Mouse (Mus musculus): ENCODE results near the gene Mfng.

The Mfng gene

DNA sequence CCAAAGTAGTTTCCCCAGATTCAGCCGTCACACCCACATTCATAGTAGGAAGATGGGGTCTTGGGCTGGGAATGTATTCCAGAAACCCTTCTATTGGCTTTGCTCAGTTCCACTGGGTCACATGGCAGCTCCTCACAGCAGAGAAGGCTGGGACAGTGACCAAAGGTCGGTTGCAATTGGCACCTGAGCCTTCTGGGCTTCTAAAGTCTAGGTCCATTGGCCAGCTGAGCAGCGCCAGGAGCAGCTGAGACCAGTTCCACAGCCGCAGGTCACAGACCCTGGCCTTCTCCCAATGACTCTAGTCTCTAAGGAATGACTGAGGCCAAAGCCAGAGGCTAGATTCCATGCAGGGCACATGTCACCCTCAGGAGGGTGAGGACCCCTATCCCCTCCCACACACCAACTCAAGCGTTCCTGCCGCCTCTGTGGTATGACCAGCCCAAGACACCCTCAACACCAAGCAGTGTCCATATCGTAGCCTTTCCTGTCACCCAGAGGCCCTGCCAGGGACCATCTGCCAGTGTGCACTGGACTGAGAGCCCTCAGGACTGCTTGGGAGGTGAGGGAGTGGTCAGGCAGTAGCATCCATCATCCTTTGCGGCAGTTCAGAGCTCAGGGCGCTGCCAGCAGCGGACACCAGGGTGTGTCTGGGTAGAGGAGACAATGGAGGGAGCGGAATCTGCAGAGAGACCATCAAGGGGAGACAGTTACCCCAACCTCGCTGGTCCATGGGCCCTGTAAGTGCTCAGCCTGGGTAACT is 17.1 kb downstream of the Mfng start:
- DNase-seq (ENCODE audit: low spot score in 2 of 2), result no peak

DNA sequence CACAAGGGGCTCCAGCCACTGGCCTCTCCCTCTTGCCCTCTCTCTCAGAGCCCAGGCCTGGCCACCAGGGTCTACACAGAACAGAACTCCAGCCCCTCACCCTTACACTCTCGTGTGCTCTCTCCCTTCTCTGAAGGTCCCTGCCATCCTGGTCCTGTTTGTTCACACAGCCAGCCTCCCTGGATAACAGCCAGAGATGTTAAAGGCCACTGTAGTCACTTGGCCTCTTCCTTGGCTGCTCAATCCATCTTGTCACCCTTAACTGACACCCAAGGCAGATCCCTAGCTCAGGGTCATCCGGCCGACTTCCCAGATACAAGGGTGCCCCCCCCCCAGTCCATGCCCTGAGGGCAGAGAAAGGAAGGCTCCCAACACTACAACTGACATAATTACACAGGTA is 18.0 kb downstream of the Mfng start:
- DNase-seq (ENCODE audit: low spot score in 2 of 2), result no peak

DNA sequence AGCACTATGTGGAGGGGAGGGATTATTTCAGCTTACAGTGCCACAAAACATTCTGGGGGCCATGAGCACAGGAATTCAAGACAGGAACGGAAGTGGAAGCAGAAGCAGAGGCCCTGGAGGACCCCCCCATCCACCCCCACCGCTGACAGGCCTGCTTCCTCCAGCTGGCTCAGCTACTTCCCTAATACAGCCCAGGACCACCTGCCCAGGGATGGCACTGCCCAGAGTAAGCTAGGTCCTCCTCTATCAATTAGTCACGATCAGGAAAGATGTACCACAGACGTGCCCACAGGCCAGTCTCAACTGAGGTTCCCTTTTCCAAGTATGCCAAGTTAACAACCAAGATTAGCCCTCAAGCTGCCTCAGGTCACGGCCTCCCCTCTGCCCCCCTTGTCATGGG is 19.1 kb downstream of the Mfng start:
- DNase-seq (ENCODE audit: low spot score in 2 of 2), result no peak

DNA sequence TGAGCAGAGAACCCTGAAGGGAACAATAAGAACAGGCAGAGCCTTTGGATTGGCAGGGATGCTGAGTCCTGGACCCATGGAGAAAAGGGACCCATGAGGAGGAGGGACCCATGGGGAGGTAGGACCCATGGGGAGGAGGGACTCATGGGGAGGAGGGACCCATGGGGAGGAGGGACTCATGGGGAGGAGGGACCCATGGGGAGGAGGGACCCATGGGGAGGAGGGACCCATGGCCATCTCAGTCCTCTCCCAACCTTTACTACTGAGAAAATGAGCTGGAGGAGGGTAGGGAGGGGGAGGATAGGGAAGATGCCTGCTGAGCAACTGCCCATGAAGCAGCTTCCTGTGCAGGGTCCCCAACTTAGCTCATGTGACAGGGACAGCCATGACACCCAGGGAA is 20.3 kb downstream of the Mfng start:
- DNase-seq (ENCODE audit: low spot score in 2 of 2), result no peak

DNA sequence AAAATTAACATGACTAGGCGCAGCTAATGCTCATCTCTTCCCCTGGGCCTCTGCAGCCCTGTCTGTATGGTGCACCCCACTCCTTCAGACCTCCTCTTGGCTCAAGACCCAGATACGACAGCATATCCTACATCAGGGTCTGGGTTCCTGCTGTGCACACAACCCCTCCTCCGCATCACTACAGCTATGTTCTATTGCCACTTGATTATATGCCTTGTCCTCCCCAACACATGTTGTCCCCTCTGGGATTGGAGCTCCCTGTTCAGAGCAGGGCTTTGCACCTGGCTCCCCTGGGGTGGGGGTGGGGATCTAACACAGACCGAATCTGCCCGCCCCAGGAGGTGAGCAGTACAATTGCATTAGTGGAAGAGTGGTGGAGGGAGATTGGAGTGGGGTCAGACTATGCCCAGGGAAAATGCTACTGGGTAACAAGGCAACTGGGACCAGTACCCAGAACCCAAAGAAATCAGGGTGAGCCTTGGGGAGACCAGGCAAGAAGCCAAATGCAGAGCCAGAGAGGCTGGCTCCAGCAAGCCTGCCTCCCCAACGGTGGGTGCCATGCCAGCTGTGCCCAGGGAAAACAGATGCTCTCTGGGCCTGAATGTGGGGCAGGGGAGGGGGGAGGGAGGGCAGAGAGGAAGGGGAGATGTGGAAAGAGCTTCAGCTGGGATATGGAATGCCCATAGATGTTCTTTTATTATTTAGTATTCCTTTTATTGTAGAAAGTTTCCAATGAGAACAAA is 22.5 kb downstream of the Mfng start:
- DNase-seq (ENCODE audit: low spot score in 2 of 2), result no peak

DNA sequence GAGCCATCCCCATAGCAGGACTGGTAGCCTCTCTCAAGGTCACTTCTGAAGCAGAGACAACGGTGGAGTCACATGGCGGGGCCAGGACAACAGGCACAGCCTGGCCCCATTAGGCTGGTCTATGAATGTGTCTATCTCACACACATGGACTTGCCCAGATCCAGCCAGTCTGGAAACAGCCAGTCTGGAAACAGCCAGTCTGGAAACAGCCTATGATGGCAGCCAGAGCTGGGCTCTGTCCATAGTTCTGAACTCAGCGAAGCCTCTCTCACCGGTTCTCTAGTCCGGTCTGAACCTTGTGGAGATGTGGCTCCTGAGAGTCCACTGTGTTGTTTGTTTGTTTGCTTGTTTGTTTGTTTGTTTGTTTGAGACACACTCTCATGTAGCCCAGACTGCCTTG is 23.4 kb downstream of the Mfng start:
- no peak for DNase-seq (ENCODE audit: low spot score in 2 of 2)

DNA sequence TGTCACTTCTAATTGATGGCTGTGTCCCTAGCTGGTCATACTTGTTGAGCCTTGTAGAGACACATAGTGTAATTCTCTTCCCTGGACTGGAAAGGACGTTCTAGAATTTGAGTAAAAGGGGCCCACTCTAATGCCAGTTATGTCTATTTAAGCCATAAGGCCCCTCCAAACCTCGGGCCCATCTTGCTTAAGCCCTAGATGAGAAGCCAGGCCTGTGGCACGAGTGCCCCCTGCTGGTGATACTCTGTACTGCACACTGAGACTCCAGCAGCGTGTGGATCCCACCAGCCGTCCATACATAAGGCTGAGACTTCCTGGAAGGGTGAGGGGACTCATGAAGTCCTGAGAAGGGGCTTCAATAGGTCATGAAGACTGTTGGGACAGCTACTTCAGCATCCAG is 29.1 kb downstream of the Mfng start:
- DNase-seq (ENCODE audit: low spot score in 2 of 2), result peak; percentile 71 to 89

DNA sequence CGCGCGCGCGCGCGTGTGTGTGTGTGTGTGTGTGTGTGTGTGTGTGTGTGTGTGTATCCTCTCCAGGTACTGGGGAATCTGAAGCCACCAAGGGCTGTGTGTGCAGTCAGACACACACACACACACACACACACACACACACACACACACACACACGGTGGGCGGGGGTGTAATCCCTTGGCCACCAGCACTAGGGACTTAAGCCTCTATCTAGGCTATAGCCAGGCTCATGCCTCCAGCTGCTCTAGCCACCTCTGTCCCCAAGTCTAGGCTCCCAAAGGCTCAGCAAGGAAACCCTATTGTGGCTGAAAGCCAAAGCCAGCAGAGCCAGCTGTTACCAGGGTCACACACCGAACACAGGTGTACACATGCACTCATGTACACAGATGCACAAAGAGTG is 30.4 kb downstream of the Mfng start:
- DNase-seq (ENCODE audit: low spot score in 2 of 2), result no peak

DNA sequence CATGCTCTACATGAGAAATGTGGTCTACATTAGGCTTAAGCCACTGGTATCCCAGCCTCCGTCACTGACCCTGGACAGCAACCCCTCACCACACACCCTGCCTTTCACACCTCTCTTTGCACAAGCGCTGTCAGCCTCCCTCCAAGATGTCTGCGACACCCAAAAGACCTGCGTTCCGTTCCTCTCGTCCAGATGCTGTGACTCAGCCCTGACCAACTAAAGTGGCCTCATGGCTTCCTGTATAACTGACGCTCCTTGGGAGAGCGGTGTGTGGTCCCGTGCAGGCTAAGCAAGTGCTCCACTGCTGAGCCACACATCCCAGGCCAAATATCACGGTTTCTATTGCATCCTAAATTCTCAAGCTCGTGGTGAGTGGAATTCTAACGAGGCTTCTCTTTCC is 32.6 kb downstream of the Mfng start:
- no peak for DNase-seq (ENCODE audit: low spot score in 2 of 2)

DNA sequence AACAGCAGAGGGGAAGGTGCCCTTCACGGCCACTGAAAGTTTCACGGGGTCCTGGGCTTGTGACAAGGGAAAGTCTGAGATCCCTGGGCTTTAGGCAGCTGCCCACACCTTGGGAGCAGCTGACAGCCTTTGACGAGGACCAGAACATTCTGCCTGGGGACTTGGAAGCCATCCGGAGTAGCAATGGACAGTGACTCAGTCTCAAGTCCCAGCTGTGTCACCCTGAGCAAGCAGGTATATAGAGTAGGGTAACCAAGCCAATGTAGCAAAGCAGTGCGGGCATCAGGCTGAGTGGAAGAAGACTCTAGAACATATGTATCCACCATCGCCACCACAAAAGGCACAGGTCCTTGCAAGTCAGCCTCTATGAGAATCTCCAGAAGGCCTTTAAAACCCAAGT is 36.1 kb downstream of the Mfng start:
- DNase-seq (ENCODE audit: low spot score in 2 of 2), result no peak

DNA sequence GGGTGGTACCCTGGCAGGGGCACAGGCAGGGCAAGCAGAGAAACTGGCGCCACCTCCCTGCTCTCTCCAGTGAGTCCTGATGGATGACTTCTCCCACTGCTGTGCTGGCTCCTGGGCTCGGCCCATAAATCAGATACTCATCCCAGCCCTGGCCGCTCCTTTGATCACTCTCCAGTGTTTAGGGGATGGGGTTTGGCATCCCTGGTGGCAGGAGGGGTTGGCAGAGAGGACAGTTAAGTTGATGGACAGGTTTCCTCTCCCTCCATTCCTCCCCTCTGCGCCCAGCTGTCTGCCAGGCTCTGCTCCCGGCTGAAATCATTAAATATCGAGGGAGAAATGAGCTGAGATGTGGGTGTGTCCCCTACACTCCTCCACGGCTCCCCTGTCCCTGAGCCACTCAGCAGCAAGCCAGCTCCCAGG is 36.6 kb downstream of the Mfng start:
- DNase-seq (ENCODE audit: low spot score in 2 of 2), result no peak

DNA sequence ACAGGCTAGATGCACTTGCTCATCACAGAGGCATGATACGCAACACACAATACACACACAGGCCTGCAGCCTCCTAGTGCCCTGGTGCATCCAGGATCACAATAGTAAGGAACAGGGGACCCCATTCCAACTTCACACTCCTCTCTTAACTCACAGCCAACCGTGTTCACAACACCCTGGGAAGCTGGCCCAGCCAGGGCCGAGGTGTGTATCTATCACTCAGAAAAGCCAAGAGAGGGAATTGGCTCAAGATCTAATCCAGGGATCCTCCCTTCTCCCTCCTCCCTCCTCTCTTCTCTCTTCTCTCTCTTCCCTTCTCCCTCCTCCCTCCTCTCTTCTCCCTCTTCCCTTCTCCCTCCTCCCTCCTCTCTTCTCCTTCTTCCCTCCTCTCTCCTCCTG is 37.1 kb downstream of the Mfng start:
- no peak for DNase-seq (ENCODE audit: low spot score in 2 of 2)

DNA sequence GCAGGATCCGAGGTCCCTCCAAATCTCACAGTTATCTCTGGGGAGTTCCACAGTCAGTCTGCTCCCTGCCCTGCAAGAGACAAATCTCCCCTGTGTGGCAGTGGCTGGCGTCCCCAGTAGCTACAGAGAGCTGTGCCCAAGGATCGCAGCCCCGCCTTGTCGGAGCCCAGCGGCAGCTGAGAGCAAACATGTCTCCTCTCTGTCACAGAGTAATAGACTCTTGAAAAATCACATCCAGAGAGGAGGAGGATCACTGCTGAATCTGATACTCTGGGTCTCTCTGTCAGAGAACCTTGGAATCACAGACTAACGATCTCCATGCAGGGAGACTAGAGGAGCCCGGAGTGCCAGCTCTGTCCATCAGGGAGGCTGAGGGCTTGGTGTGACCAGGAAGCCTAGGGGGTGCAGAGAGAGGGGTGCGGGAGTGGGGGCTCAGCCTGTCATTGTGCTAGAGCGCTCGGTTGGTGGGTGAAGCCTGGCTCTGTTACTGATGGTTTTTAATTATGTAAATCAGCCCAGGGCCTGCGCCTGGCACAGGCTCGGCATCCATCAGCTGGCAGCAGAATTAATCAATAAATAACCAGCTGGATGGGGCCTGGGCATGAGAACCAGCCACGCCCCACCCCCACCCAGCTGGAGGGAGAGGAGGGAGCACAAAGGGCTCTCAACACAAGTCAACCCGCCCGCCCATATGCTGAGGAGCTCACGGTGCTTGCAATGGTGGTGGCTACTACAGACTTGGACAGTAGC is 37.7 kb downstream of the Mfng start:
- DNase-seq (ENCODE audit: low spot score in 2 of 2), result no peak

DNA sequence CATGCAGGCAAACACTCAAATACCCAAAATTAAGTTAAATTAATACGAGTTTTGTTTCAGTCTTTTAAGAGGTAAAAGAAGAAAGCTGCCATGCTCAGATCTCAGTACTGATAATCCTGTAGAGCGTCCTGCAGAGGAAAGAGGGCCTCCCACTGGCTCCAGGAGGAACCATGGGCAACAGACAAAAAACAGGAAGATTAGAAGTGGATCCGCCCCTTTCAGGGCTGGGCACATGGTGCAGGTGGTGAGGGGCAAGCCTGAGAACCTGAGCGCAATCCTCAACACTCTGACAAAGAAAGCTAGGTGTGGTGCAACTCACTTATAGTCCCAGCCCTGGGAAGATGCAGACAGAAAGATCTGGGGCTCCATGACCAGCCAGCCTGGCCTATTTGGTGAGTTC is 41.4 kb downstream of the Mfng start:
- DNase-seq (ENCODE audit: low spot score in 2 of 2), result no peak

DNA sequence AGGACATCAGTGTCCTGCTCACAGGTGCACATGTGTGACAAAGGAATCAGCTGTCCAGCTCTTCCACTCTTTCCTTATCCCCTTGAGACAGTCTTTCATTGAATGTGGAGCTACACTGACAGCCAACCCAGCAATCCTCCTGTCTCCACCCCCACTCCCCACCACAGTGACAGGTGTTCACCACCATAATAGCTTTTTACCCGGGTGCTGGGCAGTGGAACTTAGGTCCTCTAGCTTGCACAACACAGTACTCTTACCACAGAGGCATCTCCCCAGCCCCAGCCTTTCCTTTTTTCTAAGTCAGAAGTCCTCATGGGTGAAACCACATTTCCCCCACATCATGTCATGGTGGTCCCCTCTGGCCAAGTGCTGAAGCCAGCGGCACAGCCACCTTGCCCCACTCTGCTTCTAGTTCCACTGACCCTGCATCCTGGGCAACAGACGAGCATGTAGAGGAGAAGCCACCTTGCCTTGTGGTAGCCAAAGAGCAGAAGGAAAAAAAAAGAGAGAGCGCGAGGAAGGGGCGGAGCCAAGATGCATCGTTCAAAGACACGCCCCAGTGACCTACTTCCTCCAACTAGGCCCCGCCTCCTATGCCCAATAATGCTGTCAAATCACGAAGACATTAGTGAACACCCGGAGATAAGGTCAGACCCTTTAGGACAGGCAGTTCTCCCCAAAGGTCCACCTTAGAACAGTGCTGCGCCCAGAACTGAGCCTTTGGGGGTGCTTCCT is 42.8 kb downstream of the Mfng start:
- DNase-seq (ENCODE audit: low spot score in 2 of 2), result no peak

DNA sequence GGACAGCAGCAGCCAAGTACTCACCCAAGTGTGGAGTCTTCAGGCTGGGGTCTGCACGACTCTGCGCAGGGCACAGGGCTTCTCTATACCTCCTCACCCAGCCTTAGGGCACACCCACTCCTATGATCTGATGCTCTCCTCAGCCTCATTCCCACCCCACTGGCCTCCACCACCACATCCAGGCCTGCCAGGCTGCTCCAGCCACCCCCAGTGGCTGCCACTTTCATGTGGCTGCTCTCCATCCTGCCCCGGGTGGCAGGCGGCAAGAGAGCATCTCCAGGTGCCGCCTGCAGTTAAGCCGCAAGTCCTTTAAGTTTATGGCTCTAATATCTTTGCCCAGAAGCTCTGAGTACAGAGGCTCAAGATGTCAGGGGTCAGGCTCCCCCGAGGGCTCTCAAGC is 46.6 kb downstream of the Mfng start:
- no peak for DNase-seq (ENCODE audit: low spot score in 2 of 2)

DNA sequence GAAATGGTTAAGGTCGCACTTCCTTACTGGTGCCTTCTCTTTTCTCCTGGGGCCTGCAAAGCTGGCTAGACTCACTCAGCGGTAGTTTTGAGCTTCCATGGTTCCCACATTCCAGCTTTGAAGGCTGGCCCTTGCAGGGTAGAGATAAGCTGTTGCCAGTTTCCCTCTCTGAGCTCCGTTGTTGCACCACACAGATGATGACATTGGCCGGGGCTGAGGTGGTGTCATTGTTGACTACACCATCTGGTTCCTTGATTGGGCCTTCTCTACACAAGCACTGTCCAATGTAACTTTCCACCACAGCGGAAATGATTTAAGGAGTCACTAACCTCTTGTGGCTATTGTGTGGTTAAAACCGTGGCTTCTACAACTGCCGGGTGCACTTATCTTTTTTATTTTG is 52.7 kb downstream of the Mfng start:
- DNase-seq (ENCODE audit: low spot score in 2 of 2), result no peak

DNA sequence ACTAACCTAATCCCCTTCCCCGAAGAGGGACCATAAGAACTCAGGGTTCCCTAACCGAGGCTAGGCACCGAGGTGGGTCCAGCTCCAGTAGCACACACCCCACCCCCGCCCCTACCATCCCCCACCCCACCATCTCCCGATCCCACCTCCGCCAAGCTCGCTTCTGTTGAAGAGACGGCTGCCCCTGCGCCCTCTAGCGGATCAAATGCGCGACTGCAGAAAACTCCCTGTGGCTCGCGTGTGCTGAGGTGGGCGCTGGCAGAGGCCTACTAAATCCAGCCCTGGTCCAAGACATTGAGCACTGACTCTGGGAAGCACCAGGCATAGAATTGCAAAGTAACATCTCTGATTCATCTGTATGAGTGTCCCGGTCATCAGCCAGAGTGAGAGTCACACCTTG is 53.2 kb downstream of the Mfng start:
- peak in 1 of 2 experiments; percentile 74 for DNase-seq (ENCODE audit: low spot score in 2 of 2)

DNA sequence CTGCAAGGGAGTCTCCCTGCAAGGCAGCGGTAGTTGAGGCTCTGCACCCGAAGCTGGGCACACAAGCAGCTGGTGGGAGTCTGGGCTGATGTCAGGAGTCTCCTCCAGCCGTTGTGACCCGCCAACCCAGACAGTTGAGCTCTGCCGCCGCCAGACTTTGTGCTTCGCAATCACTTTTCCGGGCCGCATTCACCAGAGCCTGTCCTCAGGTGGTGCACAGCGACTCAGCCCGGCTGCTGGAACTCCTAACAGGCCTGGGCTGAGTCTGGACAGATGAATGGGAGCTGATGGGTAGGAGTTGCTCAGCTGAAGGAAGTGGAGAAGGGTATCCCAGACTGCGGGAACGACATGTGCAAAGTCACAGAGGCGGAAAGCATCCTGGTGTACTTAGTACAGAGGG is 53.9 kb downstream of the Mfng start:
- DNase-seq (ENCODE audit: low spot score in 2 of 2), result no peak

DNA sequence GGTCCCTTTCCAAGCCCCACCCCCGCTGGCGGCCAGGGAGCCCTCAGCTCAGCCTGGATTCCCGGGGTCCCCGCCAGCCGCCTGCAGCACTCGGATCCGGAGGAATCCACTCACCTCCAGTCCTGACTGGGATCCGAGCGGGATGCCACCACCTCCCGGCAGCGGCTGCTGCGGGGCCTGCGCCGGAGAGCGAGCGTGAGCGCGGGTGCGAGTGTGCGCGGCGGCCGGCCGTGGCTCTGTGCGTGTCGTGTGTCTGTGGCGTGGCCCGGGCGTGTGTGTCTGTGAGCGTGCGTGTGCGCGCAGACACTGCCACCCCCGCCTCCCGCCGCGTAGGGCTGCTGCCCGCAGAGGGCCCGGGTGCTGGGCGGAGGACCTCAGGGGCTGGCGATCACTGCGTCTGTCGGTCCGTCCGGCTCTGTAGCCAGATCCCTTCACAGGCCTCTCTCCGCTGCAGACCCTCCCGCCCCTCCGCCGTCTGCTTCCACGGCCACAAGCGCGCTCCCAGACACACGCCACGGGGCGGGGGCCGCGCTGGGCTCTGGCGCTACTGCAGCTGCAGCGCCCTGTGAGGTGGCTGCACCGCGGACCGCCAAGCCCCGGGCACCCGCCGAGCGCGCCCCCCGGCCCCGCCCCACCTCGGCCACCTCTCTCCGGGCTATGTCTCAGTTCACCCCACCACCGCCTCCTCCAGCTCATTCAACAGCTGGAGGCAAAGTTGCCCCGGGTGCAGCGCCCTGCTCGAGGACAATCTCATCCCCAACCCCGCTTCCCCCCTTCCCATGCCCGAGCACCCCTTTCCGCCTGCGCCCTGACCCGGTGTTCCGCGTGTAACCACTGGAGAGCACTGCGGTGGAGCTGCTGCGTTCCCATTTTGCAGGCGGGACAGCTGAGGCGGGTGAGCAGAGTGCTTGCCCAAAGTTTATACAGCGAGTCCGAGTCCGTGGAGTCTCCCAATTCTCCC is 54.7 kb downstream of the Mfng start, which contains the start of gene Elfn2:
TSS of gene Elfn2 (minus strand) at position 482 of the 961 bp plus-strand sequence.
- DNase-seq (ENCODE audit: low spot score in 2 of 2), result no peak

DNA sequence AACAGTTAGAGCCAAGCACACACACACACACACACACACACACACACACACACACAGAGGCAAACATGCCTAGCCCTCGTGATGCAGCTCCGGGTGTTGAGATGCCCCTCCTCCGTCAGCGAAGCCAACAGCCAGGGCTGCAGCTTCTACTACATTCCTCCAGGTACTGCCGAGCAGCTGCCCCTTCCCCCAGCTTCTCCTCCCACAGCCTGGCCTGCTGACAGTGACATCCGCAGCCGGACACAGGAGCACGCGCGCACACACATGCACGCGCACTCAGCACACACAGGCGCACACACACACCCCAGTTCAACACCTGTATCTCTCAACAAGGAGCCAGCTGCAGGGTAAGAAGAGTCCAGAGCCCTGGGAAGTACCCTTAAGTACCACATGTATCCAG is 56.3 kb downstream of the Mfng start:
- DNase-seq (ENCODE audit: low spot score in 2 of 2), result no peak

Data from frontal cortex, postnatal 14 days (tissue).